Mouse (Mus musculus) stomach, embryonic 15.5 days (tissue): ENCODE data around the gene Zpr1. TPM values are rescaled to one million over a fixed set of nuclear protein-coding genes. Genes with fewer than 3 reads are reported as not detected.
A peak's percentile ranks its signal among the peaks of the same experiment; 100 is the strongest.

ENCODE experiments used
- ATAC-seq: fragments of 200-750 bp; cut with Nextera tagmentation; 2 replicates; pipeline ENCODE4 v1.8.0; 2017; ENCODE audit warnings: low read depth, moderate number of reproducible peaks, moderate TSS enrichment; ENCODE audit not compliant: insufficient read depth, low FRiP score
- H3K27ac ChIP-seq: fragments of 300-500 bp; sonication (generic); 2 replicates; pipeline ENCODE4 v1.5.1; 2015; ENCODE audit warnings: mild to moderate bottlenecking, inconsistent platforms
- H3K27me3 ChIP-seq: fragments of 300-500 bp; sonication (generic); replicated peaks from 2 replicates; pipeline ENCODE4 v1.6.1; 2015; ENCODE audit warnings: inconsistent platforms
- H3K36me3 ChIP-seq: fragments of 300-500 bp; sonication (generic); 2 replicates; pipeline ENCODE4 v1.6.1; 2015; ENCODE audit warnings: inconsistent platforms
- H3K4me1 ChIP-seq: fragments of 300-500 bp; sonication (generic); 2 replicates; pipeline ENCODE4 v1.6.1; 2015; ENCODE audit warnings: inconsistent platforms
- H3K4me2 ChIP-seq: fragments of 300-500 bp; sonication (generic); 2 replicates; pipeline ENCODE4 v1.6.1; 2015; ENCODE audit warnings: mild to moderate bottlenecking, inconsistent platforms
- H3K4me3 ChIP-seq: fragments of 300-500 bp; sonication (generic); replicated peaks from 2 replicates; pipeline ENCODE4 v1.5.1; 2015; ENCODE audit warnings: inconsistent platforms
- H3K9ac ChIP-seq: fragments of 300-500 bp; sonication (generic); 2 replicates; pipeline ENCODE4 v1.6.1; 2015; ENCODE audit warnings: inconsistent platforms
- H3K9me3 ChIP-seq: fragments of 300-500 bp; sonication (generic); 2 replicates; pipeline ENCODE4 v1.6.1; 2016; ENCODE audit warnings: inconsistent platforms
- WGBS: fragments of 180-500 bp; shearing (Covaris S2); methylation state at CpG from one replicate; pipeline ENCODE4 v1.1.7; 2015; 5-methylcytosine and 5-hydroxymethylcytosine counted together
- polyA plus RNA-seq: library from polyadenylated mRNA; unstranded; fragments of >200 nt; fragmentation: Nextera tagmentation; extraction: Ambion mirVana; gene quantifications from 2 replicates; pipeline ENCODE4 v1.2.1, GENCODE M21; 2015

Gene Zpr1
- polyA plus RNA-seq: 52.2 and 55.9 TPM in 2 replicates

GRCm38 (mm10) chr9:46272677-46273454 lies at the start of gene Zpr1:
Gene Zpr1, plus strand, starts transcription at chr9:46273064.
- Histone ChIP-seq H3K9me3 (no peaks in the 10 kb centered on the region), H3K4me3 (peak within 1 kb of the TSS; percentile 92), H3K4me2 (peak within 1 kb of the TSS; percentile 73), H3K27ac (peak within 1 kb of the TSS; percentile 69), H3K9ac (peak within 1 kb of the TSS; percentile 60), H3K4me1 (peaks cover 7% of the 10 kb centered on the region), H3K27me3 (peaks cover 16% of the 10 kb centered on the region; the same call in 1 of the 2 replicates), H3K36me3 (peaks cover 24% of the 10 kb centered on the region)
- peak; percentile 90 for ATAC-seq
- WGBS: 5% methylated on average over 45 of the region's 45 CpGs

- 75% methylated on average over 6 of the region's 6 CpGs for WGBS
- no peak overlapping the region for H3K9ac ChIP-seq
- H3K27ac ChIP-seq: no peak overlapping the region
Observed at GRCm38 (mm10) chr9:46223090-46223489, 49.8 kb upstream of the Zpr1 start.

GRCm38 (mm10) chr9:46224101-46224500 lies 48.8 kb upstream of the Zpr1 start:
- WGBS: 70% methylated on average over 3 of the region's 3 CpGs
- H3K27me3 ChIP-seq: no peaks in the 10 kb centered on the region
- H3K4me2 ChIP-seq: no peak overlapping the region
- H3K36me3 ChIP-seq: peaks cover 23% of the 10 kb centered on the region
- no peak overlapping the region for H3K27ac ChIP-seq
- ATAC-seq: no peak
- no peak overlapping the region for H3K4me3 ChIP-seq
- H3K9ac ChIP-seq: no peak overlapping the region
- H3K9me3 ChIP-seq: no peaks in the 10 kb centered on the region
- no peaks in the 10 kb centered on the region for H3K4me1 ChIP-seq

More at GRCm38 (mm10) chr9:46223090-46223489, 49.8 kb upstream of the Zpr1 start:
- Histone ChIP-seq H3K9me3 (no peaks in the 10 kb centered on the region), H3K4me3 (no peak overlapping the region), H3K27me3 (no peaks in the 10 kb centered on the region), H3K4me2 (no peak overlapping the region), H3K4me1 (no peaks in the 10 kb centered on the region), H3K36me3 (peaks cover 23% of the 10 kb centered on the region)
- no peak for ATAC-seq

GRCm38 (mm10) chr9:46224945-46225660 lies 47.8 kb upstream of the Zpr1 start:
- no peak overlapping the region for H3K9ac ChIP-seq
- peaks cover 21% of the 10 kb centered on the region for H3K36me3 ChIP-seq
- WGBS: 59% methylated on average over 5 of the region's 5 CpGs
- ATAC-seq: no peak
- H3K4me2 ChIP-seq: no peak overlapping the region
- no peak overlapping the region for H3K27ac ChIP-seq
- no peaks in the 10 kb centered on the region for H3K27me3 ChIP-seq
- no peaks in the 10 kb centered on the region for H3K9me3 ChIP-seq
- no peak overlapping the region for H3K4me3 ChIP-seq
- H3K4me1 ChIP-seq: peaks cover 6% of the 10 kb centered on the region

GRCm38 (mm10) chr9:46227064-46227614 lies 45.7 kb upstream of the Zpr1 start:
- H3K4me3 ChIP-seq: no peak overlapping the region
- no peak overlapping the region for H3K27ac ChIP-seq
- peaks cover under 1% of the 10 kb centered on the region; the same call in 1 of the 2 replicates for H3K36me3 ChIP-seq
- H3K9me3 ChIP-seq: no peaks in the 10 kb centered on the region
- H3K4me1 ChIP-seq: peaks cover 14% of the 10 kb centered on the region
- no peak for ATAC-seq
- H3K9ac ChIP-seq: no peak overlapping the region
- no peaks in the 10 kb centered on the region for H3K27me3 ChIP-seq
- no peak overlapping the region for H3K4me2 ChIP-seq
- WGBS: 77% methylated on average over 3 of the region's 3 CpGs

- Histone ChIP-seq H3K4me2 (0 out of 2 replicates have a peak within 1 kb of the TSS, but pooled peaks have one; percentile 2), H3K4me1 (peaks cover 14% of the 10 kb centered on the region), H3K9ac (no peak within 1 kb of the TSS), H3K27me3 (no peaks in the 10 kb centered on the region), H3K36me3 (no peaks in the 10 kb centered on the region), H3K4me3 (no peak within 1 kb of the TSS; the same call in 1 of the 2 replicates), H3K27ac (no peak within 1 kb of the TSS), H3K9me3 (no peaks in the 10 kb centered on the region)
- ATAC-seq: peak; percentile 28; the same call in 1 of the 2 replicates
- 50% methylated on average over 9 of the region's 9 CpGs for WGBS
Observed at GRCm38 (mm10) chr9:46228491-46228890, 44.4 kb upstream of the Zpr1 start, which contains the start of gene Apoa1. Gene Apoa1, plus strand, starts transcription at chr9:46228580.

- 14% methylated on average over 37 of the region's 37 CpGs for WGBS
- H3K9ac ChIP-seq: no peak overlapping the region
Observed at GRCm38 (mm10) chr9:46229573-46230449, 43.1 kb upstream of the Zpr1 start.

GRCm38 (mm10) chr9:46230450-46230975 lies 42.4 kb upstream of the Zpr1 start:
- Histone ChIP-seq H3K4me3 (peak overlapping the region; percentile 40), H3K27me3 (no peaks in the 10 kb centered on the region), H3K27ac (no peak overlapping the region), H3K4me1 (peaks cover 14% of the 10 kb centered on the region), H3K36me3 (no peaks in the 10 kb centered on the region), H3K4me2 (peak overlapping the region; percentile 76), H3K9me3 (no peaks in the 10 kb centered on the region), H3K9ac (no peak overlapping the region)
- 19% methylated on average over 13 of the region's 13 CpGs for WGBS
- ATAC-seq: no peak

More at GRCm38 (mm10) chr9:46229573-46230449, 43.1 kb upstream of the Zpr1 start:
- Histone ChIP-seq H3K27me3 (no peaks in the 10 kb centered on the region), H3K4me2 (peak overlapping the region; percentile 76), H3K36me3 (no peaks in the 10 kb centered on the region), H3K4me1 (peaks cover 14% of the 10 kb centered on the region), H3K27ac (no peak overlapping the region), H3K4me3 (peak overlapping the region; percentile 40), H3K9me3 (no peaks in the 10 kb centered on the region)
- peak; percentile 84 for ATAC-seq

- Histone ChIP-seq H3K36me3 (no peaks in the 10 kb centered on the region), H3K4me3 (no peak overlapping the region), H3K4me1 (peaks cover 7% of the 10 kb centered on the region; the same call in 1 of the 2 replicates), H3K9ac (no peak overlapping the region), H3K27ac (no peak overlapping the region), H3K4me2 (no peak overlapping the region), H3K9me3 (no peaks in the 10 kb centered on the region), H3K27me3 (no peaks in the 10 kb centered on the region)
- 82% methylated on average over 6 of the region's 6 CpGs for WGBS
- no peak for ATAC-seq
Observed at GRCm38 (mm10) chr9:46235196-46235595, 37.7 kb upstream of the Zpr1 start.

GRCm38 (mm10) chr9:46235596-46235648 lies 37.4 kb upstream of the Zpr1 start, which contains the start of gene Apoc3:
Gene Apoc3, minus strand, starts transcription at chr9:46235636.
- Histone ChIP-seq H3K9ac (no peak within 1 kb of the TSS), H3K4me3 (no peak within 1 kb of the TSS), H3K27ac (no peak within 1 kb of the TSS), H3K4me2 (no peak within 1 kb of the TSS), H3K36me3 (no peaks in the 10 kb centered on the region), H3K9me3 (no peaks in the 10 kb centered on the region), H3K27me3 (no peaks in the 10 kb centered on the region), H3K4me1 (peaks cover 4% of the 10 kb centered on the region; the same call in 1 of the 2 replicates)
- no peak for ATAC-seq

- no peaks in the 10 kb centered on the region for H3K36me3 ChIP-seq
- ATAC-seq: peak; percentile 48
Observed at GRCm38 (mm10) chr9:46235649-46236048, 37.2 kb upstream of the Zpr1 start.

More at GRCm38 (mm10) chr9:46235649-46236048, 37.2 kb upstream of the Zpr1 start:
- H3K4me3 ChIP-seq: no peak overlapping the region
- H3K4me2 ChIP-seq: no peak overlapping the region
- H3K9me3 ChIP-seq: no peaks in the 10 kb centered on the region
- WGBS: 43% methylated on average over 4 of the region's 4 CpGs
- no peak overlapping the region for H3K9ac ChIP-seq
- 0 out of 2 replicates have a peak, but pooled peaks cover 2% of the 10 kb centered on the region for H3K4me1 ChIP-seq
- no peak overlapping the region for H3K27ac ChIP-seq
- H3K27me3 ChIP-seq: no peaks in the 10 kb centered on the region
